Mouse (Mus musculus): ENCODE measurements at regions not wholly inside any gene's neighbourhood (a gene's known extent, or its start where the extent isn't known, plus 50 kb on each side); places are given as distances from the start of the nearest gene placed in this dataset.

DNA sequence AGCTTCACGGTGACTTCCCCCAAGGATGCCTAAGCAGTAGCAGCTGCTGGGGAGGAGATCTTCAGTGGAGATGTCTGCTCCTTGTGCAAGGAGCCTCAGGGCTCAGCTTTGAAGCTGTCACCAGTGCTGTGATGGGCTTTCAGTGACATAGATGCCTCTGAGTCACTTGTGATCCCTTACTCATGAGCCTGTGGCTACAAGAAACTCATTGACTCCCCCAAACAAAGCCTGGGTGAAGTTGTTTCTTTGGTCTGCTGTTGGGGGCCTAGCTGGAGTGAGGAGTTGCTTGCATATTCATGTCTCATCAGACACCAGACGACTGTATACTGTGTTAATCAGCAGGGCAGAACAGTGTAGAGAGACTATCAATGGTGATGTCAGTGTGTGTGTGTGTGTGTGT is 203.4 kb upstream of the Mphosph6 start:
- no peak for DNase-seq (ENCODE audit: low spot score)
- 29% methylated on average over 2 of the region's 2 CpGs for WGBS
- H3K27ac ChIP-seq (ENCODE audit: low read depth, low read length): no peak overlapping the region
- no peak overlapping the region for H3K9ac ChIP-seq (ENCODE audit: low read depth, low read length)
- no peak for ATAC-seq (replicated peaks; ENCODE audit: low FRiP score)
- no peaks in the 10 kb centered on the region for H3K27me3 ChIP-seq (replicated peaks; ENCODE audit: control insufficient read depth, insufficient read depth, low read length)
- no peaks in the 10 kb centered on the region for H3K4me1 ChIP-seq (replicated peaks; ENCODE audit: control insufficient read depth, insufficient read depth, low read length)
- H3K4me2 ChIP-seq: no peak overlapping the region
- no peaks in the 10 kb centered on the region for H3K36me3 ChIP-seq (ENCODE audit: control insufficient read depth, insufficient read depth, low read length)
- H3K9me3 ChIP-seq (ENCODE audit: control insufficient read depth, low read length): no peaks in the 10 kb centered on the region
- H3K4me3 ChIP-seq (ENCODE audit: low read depth, low read length): no peak overlapping the region

DNA sequence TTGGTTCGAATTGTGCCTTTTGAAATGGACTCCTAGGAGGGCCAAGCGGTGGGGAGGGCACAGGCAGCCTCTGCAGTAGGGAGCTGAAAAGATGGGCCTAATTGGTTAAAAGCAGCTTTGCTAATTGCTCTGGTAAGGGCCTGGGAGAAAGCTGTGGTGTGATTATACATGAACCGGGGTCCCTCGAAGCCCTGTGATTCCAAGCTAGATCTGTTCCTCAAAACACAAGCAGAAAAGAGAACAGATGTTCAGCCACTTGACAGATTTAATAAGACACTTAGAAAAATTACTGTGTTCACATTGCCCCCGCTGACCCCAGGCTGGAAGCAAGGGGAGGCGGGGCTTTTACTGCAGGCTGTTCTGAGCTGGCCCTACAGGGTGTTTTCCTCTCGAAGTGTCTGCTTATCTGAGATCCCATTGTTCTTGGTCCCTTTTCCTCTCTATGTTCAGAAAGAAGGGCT is 202.7 kb upstream of the Mphosph6 start:
- Histone ChIP-seq H3K9me3 (ENCODE audit: control insufficient read depth, low read length) (no peaks in the 10 kb centered on the region), H3K9ac (ENCODE audit: low read depth, low read length) (no peak overlapping the region), H3K4me1 (replicated peaks; ENCODE audit: control insufficient read depth, insufficient read depth, low read length) (no peaks in the 10 kb centered on the region), H3K36me3 (ENCODE audit: control insufficient read depth, insufficient read depth, low read length) (no peaks in the 10 kb centered on the region), H3K27me3 (replicated peaks; ENCODE audit: control insufficient read depth, insufficient read depth, low read length) (no peaks in the 10 kb centered on the region), H3K4me3 (ENCODE audit: low read depth, low read length) (no peak overlapping the region), H3K27ac (ENCODE audit: low read depth, low read length) (no peak overlapping the region), H3K4me2 (no peak overlapping the region)
- WGBS: 39% methylated on average over 7 of the region's 7 CpGs
- no peak for ATAC-seq (replicated peaks; ENCODE audit: low FRiP score)
- no peak for DNase-seq (ENCODE audit: low spot score)

DNA sequence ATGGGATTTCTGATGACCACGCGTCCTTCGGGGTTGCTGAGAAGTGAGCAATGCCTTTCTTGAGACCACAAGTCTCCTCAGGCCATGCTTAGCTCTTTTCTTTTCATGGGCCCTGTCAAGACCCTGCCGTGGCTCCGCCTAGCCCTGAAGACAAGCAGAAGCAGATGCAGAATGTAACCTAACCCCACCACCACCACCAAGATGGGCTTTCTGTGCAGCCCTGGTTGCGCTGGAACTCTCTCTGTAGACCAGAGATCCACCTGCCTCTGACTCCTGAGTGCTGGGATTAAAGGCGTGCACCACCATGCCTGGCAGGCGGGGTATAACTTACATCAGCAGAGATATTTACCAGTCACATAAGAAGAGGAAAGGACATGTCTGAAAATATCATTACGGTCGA is 199.4 kb upstream of the Mphosph6 start:
- Histone ChIP-seq H3K9ac (ENCODE audit: low read depth, low read length) (no peak overlapping the region), H3K4me3 (ENCODE audit: low read depth, low read length) (no peak overlapping the region), H3K27me3 (replicated peaks; ENCODE audit: control insufficient read depth, insufficient read depth, low read length) (no peaks in the 10 kb centered on the region), H3K27ac (ENCODE audit: low read depth, low read length) (no peak overlapping the region), H3K4me1 (replicated peaks; ENCODE audit: control insufficient read depth, insufficient read depth, low read length) (no peaks in the 10 kb centered on the region), H3K4me2 (no peak overlapping the region), H3K9me3 (ENCODE audit: control insufficient read depth, low read length) (no peaks in the 10 kb centered on the region), H3K36me3 (ENCODE audit: control insufficient read depth, insufficient read depth, low read length) (no peaks in the 10 kb centered on the region)
- 84% methylated on average over 10 of the region's 10 CpGs for WGBS
- no peak for DNase-seq (ENCODE audit: low spot score)
- no peak for ATAC-seq (replicated peaks; ENCODE audit: low FRiP score)

DNA sequence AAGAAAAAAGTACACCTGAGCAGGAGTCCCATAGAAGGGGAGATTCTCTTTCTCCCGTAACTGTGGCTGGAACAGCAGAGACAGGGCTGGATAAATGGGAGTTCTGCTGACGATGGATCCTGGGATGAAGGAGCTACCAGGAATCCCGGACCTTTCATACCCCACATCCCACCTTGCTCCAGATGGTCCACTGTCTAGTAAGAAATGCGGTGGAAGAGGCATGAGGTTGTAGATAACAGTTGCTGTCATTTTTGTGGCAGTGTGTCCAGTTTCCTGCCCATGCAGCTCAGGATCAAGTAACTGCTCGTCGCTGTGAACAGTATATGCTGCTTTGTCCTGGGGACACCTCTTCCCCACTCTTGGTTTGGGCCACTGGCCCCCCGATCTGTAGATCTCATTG is 190.1 kb upstream of the Mphosph6 start:
- DNase-seq (ENCODE audit: low spot score) (no peak), ATAC-seq (replicated peaks; ENCODE audit: low FRiP score) (no peak)
- H3K9ac ChIP-seq (ENCODE audit: low read depth, low read length): no peak overlapping the region
- H3K4me3 ChIP-seq (ENCODE audit: low read depth, low read length): no peak overlapping the region
- H3K4me1 ChIP-seq (replicated peaks; ENCODE audit: control insufficient read depth, insufficient read depth, low read length): no peaks in the 10 kb centered on the region
- H3K27me3 ChIP-seq (replicated peaks; ENCODE audit: control insufficient read depth, insufficient read depth, low read length): no peaks in the 10 kb centered on the region
- no peak overlapping the region for H3K4me2 ChIP-seq
- H3K36me3 ChIP-seq (ENCODE audit: control insufficient read depth, insufficient read depth, low read length): no peaks in the 10 kb centered on the region
- no peak overlapping the region for H3K27ac ChIP-seq (ENCODE audit: low read depth, low read length)
- no peaks in the 10 kb centered on the region; the same call in 1 of the 2 replicates for H3K9me3 ChIP-seq (ENCODE audit: control insufficient read depth, low read length)
- 82% methylated on average over 7 of the region's 7 CpGs for WGBS

DNA sequence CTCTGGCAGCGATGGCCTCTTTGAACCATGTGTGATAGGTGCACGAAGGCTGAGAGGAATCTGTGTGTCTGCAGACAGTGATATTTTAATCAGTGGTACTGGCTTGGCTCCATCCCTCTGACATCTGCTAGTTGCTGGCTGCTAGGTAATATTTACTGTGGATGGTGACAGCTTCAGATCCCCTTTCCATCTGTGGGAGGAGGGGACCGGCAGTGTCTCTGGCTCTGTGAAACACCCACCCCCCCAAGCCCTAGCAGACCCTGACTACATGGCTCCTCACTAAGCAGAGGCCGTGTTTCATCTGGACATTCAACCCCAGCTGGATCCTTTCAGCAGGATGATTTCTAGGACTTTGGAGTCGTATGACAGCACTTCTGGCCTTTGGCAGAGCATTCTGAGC is 187.0 kb upstream of the Mphosph6 start:
- DNase-seq (ENCODE audit: low spot score) (no peak), ATAC-seq (replicated peaks; ENCODE audit: low FRiP score) (no peak)
- no peak overlapping the region for H3K4me3 ChIP-seq (ENCODE audit: low read depth, low read length)
- no peaks in the 10 kb centered on the region for H3K4me1 ChIP-seq (replicated peaks; ENCODE audit: control insufficient read depth, insufficient read depth, low read length)
- H3K9ac ChIP-seq (ENCODE audit: low read depth, low read length): no peak overlapping the region
- H3K27ac ChIP-seq (ENCODE audit: low read depth, low read length): no peak overlapping the region
- H3K36me3 ChIP-seq (ENCODE audit: control insufficient read depth, insufficient read depth, low read length): no peaks in the 10 kb centered on the region
- WGBS: 59% methylated on average over 5 of the region's 5 CpGs
- no peaks in the 10 kb centered on the region for H3K27me3 ChIP-seq (replicated peaks; ENCODE audit: control insufficient read depth, insufficient read depth, low read length)
- no peaks in the 10 kb centered on the region; the same call in 1 of the 2 replicates for H3K9me3 ChIP-seq (ENCODE audit: control insufficient read depth, low read length)
- H3K4me2 ChIP-seq: no peak overlapping the region

DNA sequence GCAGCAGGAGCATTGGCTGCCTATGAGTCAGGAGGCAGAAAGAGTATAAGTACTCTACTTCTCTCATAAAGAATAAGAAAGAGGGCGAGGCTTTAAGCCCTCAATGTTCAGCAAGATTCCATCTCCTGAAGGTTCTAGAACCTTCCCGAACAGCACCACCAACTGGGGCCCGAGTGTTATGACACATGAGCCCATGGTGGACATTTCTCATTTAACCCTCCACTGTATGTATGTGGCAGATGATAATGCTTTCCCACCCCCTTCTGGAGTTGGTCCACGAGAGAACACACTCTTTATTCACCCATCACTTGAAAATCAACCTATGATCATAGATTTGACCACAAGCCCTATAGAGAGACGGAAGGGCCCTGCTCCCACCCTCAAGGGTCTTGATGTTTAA is 166.6 kb upstream of the Mphosph6 start:
- H3K27me3 ChIP-seq (replicated peaks; ENCODE audit: control insufficient read depth, insufficient read depth, low read length): no peaks in the 10 kb centered on the region
- no peak overlapping the region for H3K27ac ChIP-seq (ENCODE audit: low read depth, low read length)
- H3K9me3 ChIP-seq (ENCODE audit: control insufficient read depth, low read length): no peaks in the 10 kb centered on the region
- no peak overlapping the region for H3K4me3 ChIP-seq (ENCODE audit: low read depth, low read length)
- no peak overlapping the region for H3K9ac ChIP-seq (ENCODE audit: low read depth, low read length)
- WGBS: 80% methylated on average over 5 of the region's 5 CpGs
- ATAC-seq (replicated peaks; ENCODE audit: low FRiP score): no peak
- H3K4me1 ChIP-seq (replicated peaks; ENCODE audit: control insufficient read depth, insufficient read depth, low read length): no peaks in the 10 kb centered on the region
- H3K4me2 ChIP-seq: no peak overlapping the region
- no peaks in the 10 kb centered on the region for H3K36me3 ChIP-seq (ENCODE audit: control insufficient read depth, insufficient read depth, low read length)
- DNase-seq (ENCODE audit: low spot score): no peak

DNA sequence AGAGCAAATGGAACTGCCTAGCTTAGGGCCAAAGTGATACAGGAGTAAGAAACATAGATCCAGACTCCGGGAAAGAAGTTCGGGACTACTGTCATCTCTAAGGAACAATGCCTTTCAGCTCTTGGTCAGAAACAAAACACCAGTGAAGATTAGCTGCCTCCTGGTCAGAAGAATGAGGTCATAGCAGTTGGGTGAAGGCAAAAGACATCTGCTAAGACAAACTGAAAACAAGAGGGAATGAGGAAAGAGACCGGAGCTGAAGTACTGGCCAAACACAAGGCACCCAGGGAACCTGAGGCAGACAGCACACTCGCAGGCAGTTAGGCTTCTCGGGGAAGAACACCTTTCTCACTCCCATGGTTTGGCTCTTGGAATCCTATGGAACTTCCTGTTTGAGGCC is 164.8 kb upstream of the Mphosph6 start:
- DNase-seq (ENCODE audit: low spot score) (no peak), ATAC-seq (replicated peaks; ENCODE audit: low FRiP score) (no peak)
- Histone ChIP-seq H3K27ac (ENCODE audit: low read depth, low read length) (no peak overlapping the region), H3K4me3 (ENCODE audit: low read depth, low read length) (no peak overlapping the region), H3K4me2 (no peak overlapping the region), H3K9ac (ENCODE audit: low read depth, low read length) (no peak overlapping the region), H3K27me3 (replicated peaks; ENCODE audit: control insufficient read depth, insufficient read depth, low read length) (no peaks in the 10 kb centered on the region), H3K36me3 (ENCODE audit: control insufficient read depth, insufficient read depth, low read length) (no peaks in the 10 kb centered on the region), H3K4me1 (replicated peaks; ENCODE audit: control insufficient read depth, insufficient read depth, low read length) (no peaks in the 10 kb centered on the region), H3K9me3 (ENCODE audit: control insufficient read depth, low read length) (no peaks in the 10 kb centered on the region)
- WGBS: 82% methylated on average over 5 of the region's 5 CpGs

DNA sequence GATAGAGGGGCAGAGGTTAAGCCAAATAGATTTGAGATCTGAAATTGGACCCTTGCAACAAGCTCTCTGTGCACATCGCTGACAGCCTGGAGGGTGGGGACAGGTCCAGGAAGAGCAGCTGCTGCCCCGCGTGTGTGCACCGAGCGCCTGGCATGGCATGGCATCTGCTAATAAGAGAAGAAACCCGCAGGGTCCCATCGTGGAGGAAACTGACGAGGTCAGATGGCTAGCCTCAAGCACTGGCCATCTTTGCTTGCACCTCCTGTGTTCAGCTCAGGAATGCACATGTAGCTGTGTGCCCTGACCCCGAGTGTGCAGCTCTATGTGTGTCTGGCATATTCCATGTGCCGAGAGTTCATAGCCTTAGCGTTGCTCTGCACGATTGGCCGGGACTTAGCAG is 161.7 kb upstream of the Mphosph6 start:
- Histone ChIP-seq H3K27ac (ENCODE audit: low read depth, low read length) (no peak overlapping the region), H3K36me3 (ENCODE audit: control insufficient read depth, insufficient read depth, low read length) (no peaks in the 10 kb centered on the region), H3K9me3 (ENCODE audit: control insufficient read depth, low read length) (no peaks in the 10 kb centered on the region), H3K27me3 (replicated peaks; ENCODE audit: control insufficient read depth, insufficient read depth, low read length) (no peaks in the 10 kb centered on the region), H3K9ac (ENCODE audit: low read depth, low read length) (no peak overlapping the region), H3K4me3 (ENCODE audit: low read depth, low read length) (no peak overlapping the region), H3K4me1 (replicated peaks; ENCODE audit: control insufficient read depth, insufficient read depth, low read length) (no peaks in the 10 kb centered on the region), H3K4me2 (no peak overlapping the region)
- 85% methylated on average over 13 of the region's 13 CpGs for WGBS
- no peak for DNase-seq (ENCODE audit: low spot score)
- ATAC-seq (replicated peaks; ENCODE audit: low FRiP score): no peak

DNA sequence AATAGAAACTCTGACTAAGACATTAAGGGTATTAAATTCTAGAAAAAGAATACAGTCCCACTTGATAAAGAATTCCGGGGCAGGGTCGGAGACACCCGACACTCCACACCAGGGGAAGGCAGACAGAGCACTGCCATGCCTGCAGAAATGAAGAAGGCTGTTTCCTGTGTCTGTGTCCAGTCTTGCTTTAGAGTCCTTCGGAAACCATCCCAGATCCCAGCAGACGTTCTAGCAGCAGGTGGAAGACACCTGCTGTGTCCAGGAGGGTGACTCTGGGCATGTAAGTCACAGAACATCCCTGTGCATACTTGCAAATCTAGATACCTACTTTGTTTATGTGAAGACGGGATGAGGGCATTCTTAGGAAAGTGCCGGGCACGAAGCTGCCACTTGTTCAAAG is 160.9 kb upstream of the Mphosph6 start:
- DNase-seq (ENCODE audit: low spot score): no peak
- Histone ChIP-seq H3K27ac (ENCODE audit: low read depth, low read length) (no peak overlapping the region), H3K9me3 (ENCODE audit: control insufficient read depth, low read length) (no peaks in the 10 kb centered on the region), H3K9ac (ENCODE audit: low read depth, low read length) (no peak overlapping the region), H3K4me2 (no peak overlapping the region), H3K36me3 (ENCODE audit: control insufficient read depth, insufficient read depth, low read length) (no peaks in the 10 kb centered on the region), H3K4me1 (replicated peaks; ENCODE audit: control insufficient read depth, insufficient read depth, low read length) (no peaks in the 10 kb centered on the region), H3K4me3 (ENCODE audit: low read depth, low read length) (no peak overlapping the region), H3K27me3 (replicated peaks; ENCODE audit: control insufficient read depth, insufficient read depth, low read length) (no peaks in the 10 kb centered on the region)
- WGBS: 72% methylated on average over 8 of the region's 8 CpGs
- no peak for ATAC-seq (replicated peaks; ENCODE audit: low FRiP score)
